Mouse (Mus musculus) v-Abl transformed pro-B cells (cell line): ENCODE data around the gene Lin7b.

Experiments used
- in situ Hi-C, 2 experiments: fragments of 400-800 bp; cut with MboI; formaldehyde crosslinking; loops; one replicate each; pipeline ENCODE4 v1.15.1; 2025; ENCODE audit not compliant: unreplicated experiment in 2 of 2

Lin7b gene

DNA sequence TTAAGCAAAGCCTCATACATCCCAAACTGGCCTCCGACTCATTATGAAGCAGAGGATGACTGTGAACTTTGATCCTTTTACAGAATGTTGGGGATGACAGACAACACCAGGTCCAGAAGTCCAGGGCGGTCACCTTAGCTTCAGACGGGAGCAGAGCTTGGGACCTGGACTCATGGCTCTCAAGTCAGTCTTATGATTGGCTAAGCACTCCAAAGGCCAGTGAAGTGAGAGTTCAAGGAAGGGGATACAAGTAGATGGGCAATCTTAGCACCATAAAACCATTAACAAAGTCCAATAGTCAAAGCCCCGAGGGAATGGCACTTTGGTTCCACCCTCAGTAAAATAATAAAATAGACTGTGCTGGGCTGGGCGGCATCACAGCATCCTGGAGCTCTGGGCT lies 47.3 kb downstream of the Lin7b start:
- in situ Hi-C loops: loop anchor here in 1 of 2 experiments (25.0 kb wide), 1 partner anchor 239 kb away; the partner anchor contains the start of genes Bcat2 and Hsd17b14

- in situ Hi-C loops: loop anchor here in 1 of 2 experiments (25.0 kb wide), 1 partner anchor 240 kb away; the partner anchor contains the start of genes Bcat2 and Hsd17b14
Observed at GRCm38 (mm10) chr7:45322245-45322644, 48.1 kb downstream of the Lin7b start.
